Mouse (Mus musculus): ENCODE data around the gene Fbxo46. TPM values are rescaled to one million over a fixed set of nuclear protein-coding genes. Genes with fewer than 3 reads are reported as not detected.

The Fbxo46 gene
- polyA plus RNA-seq, 1 experiment from 2014 or later, result 10.1 TPM

DNA sequence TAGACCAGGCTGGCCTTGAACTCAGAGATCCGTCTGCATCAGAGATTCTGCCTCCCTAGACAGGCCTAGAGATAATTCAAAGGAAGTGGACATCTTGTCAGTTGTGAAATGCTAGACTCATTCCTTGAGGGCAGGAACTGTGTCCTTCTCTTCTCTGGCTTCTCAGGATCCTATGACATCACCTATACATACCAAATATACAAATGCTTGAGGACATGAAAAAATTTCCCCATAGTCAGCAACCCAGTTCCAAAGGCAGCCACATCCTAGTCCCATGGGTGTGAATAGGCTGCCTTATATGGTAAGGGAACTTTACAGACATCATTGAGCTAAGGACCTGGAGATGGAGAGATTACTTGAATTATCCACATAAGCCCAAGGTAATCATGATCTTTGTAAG lies 10.1 kb upstream of the Fbxo46 start:
- Histone ChIP-seq H3K4me1 (ENCODE audit: control insufficient read depth, insufficient read depth, low read length) (no peaks in the 10 kb centered on the region), H3K4me2 (ENCODE audit: low read length) (no peak overlapping the region), H3K9ac (ENCODE audit: low read length) (no peak overlapping the region), H3K27ac (ENCODE audit: low read depth, low read length) (no peak overlapping the region), H3K9me3 (replicated peaks; ENCODE audit: control insufficient read depth, low read length) (no peaks in the 10 kb centered on the region), H3K4me3 (ENCODE audit: low read depth, low read length) (no peak overlapping the region), H3K27me3 (replicated peaks; ENCODE audit: control insufficient read depth, insufficient read depth, low read length) (no peaks in the 10 kb centered on the region), H3K36me3 (ENCODE audit: control insufficient read depth, insufficient read depth, low read length) (no peaks in the 10 kb centered on the region)
- ATAC-seq (no peak), DNase-seq (ENCODE audit: low spot score) (no peak)
- 86% methylated on average over 1 of the region's 1 CpGs for WGBS

DNA sequence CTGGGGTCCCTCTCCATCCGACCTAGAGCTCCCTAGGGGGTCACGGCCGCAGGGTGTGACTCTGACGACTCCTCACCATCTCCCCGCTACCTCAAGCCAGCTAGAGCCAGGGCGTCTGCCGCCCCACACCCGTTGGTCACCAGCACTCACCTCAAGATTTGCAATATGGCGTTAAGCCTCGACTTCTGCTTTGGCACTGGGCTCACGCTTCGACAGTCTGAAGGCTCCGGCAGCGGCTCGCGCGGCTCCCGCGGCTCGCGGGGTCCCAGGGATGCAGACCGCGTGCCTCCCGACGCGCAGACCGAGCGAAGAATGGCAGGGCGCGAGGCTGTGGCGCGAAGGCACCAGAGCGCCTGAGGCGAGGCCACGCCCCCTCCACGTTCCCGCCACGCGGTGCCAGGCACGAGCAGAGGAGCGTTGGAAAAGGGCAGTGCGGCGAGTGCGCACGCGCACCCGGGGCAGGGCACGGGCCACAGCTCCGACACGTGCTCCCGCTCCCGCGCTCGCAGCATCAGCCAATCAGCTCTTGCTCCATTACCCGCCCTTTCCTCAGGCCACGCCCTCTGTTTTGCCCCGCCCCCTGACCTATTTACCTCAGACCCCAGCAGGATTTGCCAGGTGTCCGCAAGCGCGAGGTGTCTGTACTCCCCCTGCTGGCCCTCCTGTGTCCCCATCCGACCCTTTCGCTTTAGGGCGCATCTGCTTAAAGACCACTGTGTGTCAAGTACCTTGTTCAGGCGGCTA lies 1.5 kb upstream of the Fbxo46 start, which contains the start of gene Gm4969:
Gm4969 (minus strand) TSS at position 341 of the 744 bp plus-strand sequence.
- H3K27ac ChIP-seq (ENCODE audit: low read depth, low read length), result no peak within 1 kb of the TSS
- DNase-seq (ENCODE audit: low spot score) (peak; percentile 69), ATAC-seq (peak; percentile 35)
- H3K4me3 ChIP-seq (ENCODE audit: low read depth, low read length), result peak within 1 kb of the TSS; percentile 22
- 24% methylated on average over 55 of the region's 64 CpGs for WGBS
- H3K27me3 ChIP-seq (replicated peaks; ENCODE audit: control insufficient read depth, insufficient read depth, low read length), result no peaks in the 10 kb centered on the region
- peak within 1 kb of the TSS; percentile 29; the same call in 1 of the 2 replicates for H3K9ac ChIP-seq (ENCODE audit: low read length)
- peaks cover 9% of the 10 kb centered on the region for H3K4me1 ChIP-seq (ENCODE audit: control insufficient read depth, insufficient read depth, low read length)
- H3K36me3 ChIP-seq (ENCODE audit: control insufficient read depth, insufficient read depth, low read length), result no peaks in the 10 kb centered on the region
- H3K9me3 ChIP-seq (replicated peaks; ENCODE audit: control insufficient read depth, low read length), result peaks cover 5% of the 10 kb centered on the region; the same call in 1 of the 2 replicates
- peak within 1 kb of the TSS; percentile 45 for H3K4me2 ChIP-seq (ENCODE audit: low read length)

DNA sequence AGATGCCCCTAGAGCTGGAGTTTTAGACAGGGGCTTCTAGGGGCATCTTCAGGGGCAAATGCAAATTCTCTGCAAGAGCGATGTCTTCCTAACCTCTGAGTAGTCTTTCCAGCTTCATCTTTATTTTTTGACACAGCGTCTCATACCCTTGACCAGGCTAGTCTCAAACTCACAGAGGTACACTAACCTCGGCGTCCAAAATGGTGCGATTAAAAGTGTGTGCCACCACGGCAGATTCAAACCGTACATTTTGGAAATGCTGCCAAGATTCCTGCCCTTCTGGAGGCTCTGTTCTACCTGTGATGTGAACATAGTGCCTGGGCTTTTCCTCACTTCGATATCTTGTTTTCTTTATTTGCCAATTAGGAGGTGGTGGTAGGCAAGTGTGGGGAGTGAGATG lies 576 bp upstream of the Fbxo46 start:
- peak; percentile 35 for ATAC-seq
- Histone ChIP-seq H3K4me3 (ENCODE audit: low read depth, low read length) (no peak overlapping the region), H3K4me2 (ENCODE audit: low read length) (no peak overlapping the region), H3K4me1 (ENCODE audit: control insufficient read depth, insufficient read depth, low read length) (peaks cover 9% of the 10 kb centered on the region), H3K27ac (ENCODE audit: low read depth, low read length) (no peak overlapping the region), H3K9ac (ENCODE audit: low read length) (no peak overlapping the region), H3K36me3 (ENCODE audit: control insufficient read depth, insufficient read depth, low read length) (no peaks in the 10 kb centered on the region), H3K9me3 (replicated peaks; ENCODE audit: control insufficient read depth, low read length) (peaks cover 5% of the 10 kb centered on the region; the same call in 1 of the 2 replicates), H3K27me3 (replicated peaks; ENCODE audit: control insufficient read depth, insufficient read depth, low read length) (no peaks in the 10 kb centered on the region)
- whole genome bisulfite sequencing, result 94% methylated on average over 8 of the region's 8 CpGs
- no peak for DNase-seq (ENCODE audit: low spot score)

- Histone ChIP-seq H3K27ac (ENCODE audit: low read depth, low read length) (no peak overlapping the region), H3K27me3 (replicated peaks; ENCODE audit: control insufficient read depth, insufficient read depth, low read length) (no peaks in the 10 kb centered on the region), H3K4me2 (ENCODE audit: low read length) (no peak overlapping the region), H3K4me1 (ENCODE audit: control insufficient read depth, insufficient read depth, low read length) (peaks cover 9% of the 10 kb centered on the region), H3K9me3 (replicated peaks; ENCODE audit: control insufficient read depth, low read length) (peaks cover 5% of the 10 kb centered on the region; the same call in 1 of the 2 replicates), H3K9ac (ENCODE audit: low read length) (no peak overlapping the region), H3K36me3 (ENCODE audit: control insufficient read depth, insufficient read depth, low read length) (no peaks in the 10 kb centered on the region), H3K4me3 (ENCODE audit: low read depth, low read length) (no peak overlapping the region)
- no peak for DNase-seq (ENCODE audit: low spot score)
- WGBS, result 87% methylated on average over 4 of the region's 4 CpGs
- ATAC-seq, result no peak
These were observed 2.0 kb downstream of the Fbxo46 start for GRCm38 (mm10) chr7:19121686-19122085.

- no peak for ATAC-seq
- 81% methylated on average over 6 of the region's 6 CpGs for WGBS
These were observed 5.1 kb downstream of the Fbxo46 start for GRCm38 (mm10) chr7:19124713-19125112.

DNA sequence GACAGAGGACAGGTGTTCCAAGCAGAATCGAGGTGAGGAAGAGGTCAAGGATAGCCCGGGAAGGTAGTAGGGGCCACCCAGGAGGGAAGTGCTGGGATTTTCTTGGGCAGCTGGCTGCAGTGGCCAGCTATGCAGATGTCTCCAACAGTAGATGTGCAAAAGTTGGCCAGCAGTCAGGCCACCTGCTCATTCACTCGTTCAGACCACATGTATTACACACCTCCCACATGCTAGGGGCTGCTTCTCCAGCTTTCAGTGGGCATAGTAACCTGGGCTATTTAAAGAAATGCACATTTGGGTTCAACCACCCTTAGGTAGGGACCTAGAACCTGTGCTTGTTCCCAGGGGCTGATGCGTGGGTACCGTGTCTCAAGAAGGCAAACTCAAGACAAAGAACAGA lies 8.1 kb downstream of the Fbxo46 start:
- 94% methylated on average over 5 of the region's 5 CpGs for whole genome bisulfite sequencing

More at GRCm38 (mm10) chr7:19124713-19125112, 5.1 kb downstream of the Fbxo46 start:
- no peak for DNase-seq (ENCODE audit: low spot score)
- Histone ChIP-seq H3K36me3 (ENCODE audit: control insufficient read depth, insufficient read depth, low read length) (0 out of 2 replicates have a peak, but pooled peaks cover 9% of the 10 kb centered on the region), H3K27me3 (replicated peaks; ENCODE audit: control insufficient read depth, insufficient read depth, low read length) (no peaks in the 10 kb centered on the region), H3K4me1 (ENCODE audit: control insufficient read depth, insufficient read depth, low read length) (peaks cover 9% of the 10 kb centered on the region), H3K9ac (ENCODE audit: low read length) (no peak overlapping the region), H3K4me3 (ENCODE audit: low read depth, low read length) (no peak overlapping the region), H3K4me2 (ENCODE audit: low read length) (no peak overlapping the region), H3K27ac (ENCODE audit: low read depth, low read length) (no peak overlapping the region), H3K9me3 (replicated peaks; ENCODE audit: control insufficient read depth, low read length) (no peaks in the 10 kb centered on the region)

GRCm38 (mm10) chr7:19129396-19129795 lies 9.7 kb downstream of the Fbxo46 start:
- 95% methylated on average over 5 of the region's 5 CpGs for WGBS
- Histone ChIP-seq H3K4me3 (ENCODE audit: low read depth, low read length) (no peak overlapping the region), H3K36me3 (ENCODE audit: control insufficient read depth, insufficient read depth, low read length) (0 out of 2 replicates have a peak, but pooled peaks cover 9% of the 10 kb centered on the region), H3K4me1 (ENCODE audit: control insufficient read depth, insufficient read depth, low read length) (peaks cover 4% of the 10 kb centered on the region), H3K27ac (ENCODE audit: low read depth, low read length) (no peak overlapping the region), H3K27me3 (replicated peaks; ENCODE audit: control insufficient read depth, insufficient read depth, low read length) (no peaks in the 10 kb centered on the region), H3K9me3 (replicated peaks; ENCODE audit: control insufficient read depth, low read length) (no peaks in the 10 kb centered on the region), H3K4me2 (ENCODE audit: low read length) (no peak overlapping the region), H3K9ac (ENCODE audit: low read length) (no peak overlapping the region)
- DNase-seq (ENCODE audit: low spot score), result no peak
- ATAC-seq, result no peak

More for the DNA sequence above, 8.1 kb downstream of the Fbxo46 start:
- Histone ChIP-seq H3K9ac (ENCODE audit: low read length) (no peak overlapping the region), H3K9me3 (replicated peaks; ENCODE audit: control insufficient read depth, low read length) (no peaks in the 10 kb centered on the region), H3K27ac (ENCODE audit: low read depth, low read length) (no peak overlapping the region), H3K4me2 (ENCODE audit: low read length) (no peak overlapping the region), H3K4me3 (ENCODE audit: low read depth, low read length) (no peak overlapping the region), H3K4me1 (ENCODE audit: control insufficient read depth, insufficient read depth, low read length) (peaks cover 4% of the 10 kb centered on the region), H3K36me3 (ENCODE audit: control insufficient read depth, insufficient read depth, low read length) (0 out of 2 replicates have a peak, but pooled peaks cover 9% of the 10 kb centered on the region), H3K27me3 (replicated peaks; ENCODE audit: control insufficient read depth, insufficient read depth, low read length) (no peaks in the 10 kb centered on the region)
- no peak for DNase-seq (ENCODE audit: low spot score)
- ATAC-seq, result no peak

GRCm38 (mm10) chr7:19130657-19131056 lies 11.0 kb downstream of the Fbxo46 start:
- 41% methylated on average over 4 of the region's 4 CpGs for WGBS
- H3K4me3 ChIP-seq (ENCODE audit: low read depth, low read length), result peak overlapping the region; percentile 35; the same call in 1 of the 2 replicates
- H3K27ac ChIP-seq (ENCODE audit: low read depth, low read length), result peak overlapping the region; percentile 67
- DNase-seq (ENCODE audit: low spot score) (no peak), ATAC-seq (no peak)
- peak overlapping the region; percentile 61 for H3K4me2 ChIP-seq (ENCODE audit: low read length)
- H3K9ac ChIP-seq (ENCODE audit: low read length), result peak overlapping the region; percentile 49; the same call in 1 of the 2 replicates
- H3K9me3 ChIP-seq (replicated peaks; ENCODE audit: control insufficient read depth, low read length), result no peaks in the 10 kb centered on the region
- peaks cover 4% of the 10 kb centered on the region for H3K4me1 ChIP-seq (ENCODE audit: control insufficient read depth, insufficient read depth, low read length)
- peaks cover 18% of the 10 kb centered on the region for H3K36me3 ChIP-seq (ENCODE audit: control insufficient read depth, insufficient read depth, low read length)
- no peaks in the 10 kb centered on the region for H3K27me3 ChIP-seq (replicated peaks; ENCODE audit: control insufficient read depth, insufficient read depth, low read length)

GRCm38 (mm10) chr7:19131324-19131848 lies 11.7 kb downstream of the Fbxo46 start:
- ATAC-seq, result peak; percentile 99
- under 1% methylated on average over 39 of the region's 39 CpGs for WGBS

More at GRCm38 (mm10) chr7:19131324-19131848, 11.7 kb downstream of the Fbxo46 start:
- Histone ChIP-seq H3K4me1 (ENCODE audit: control insufficient read depth, insufficient read depth, low read length) (peaks cover 4% of the 10 kb centered on the region), H3K9me3 (replicated peaks; ENCODE audit: control insufficient read depth, low read length) (no peaks in the 10 kb centered on the region), H3K27ac (ENCODE audit: low read depth, low read length) (peak overlapping the region; percentile 67), H3K27me3 (replicated peaks; ENCODE audit: control insufficient read depth, insufficient read depth, low read length) (no peaks in the 10 kb centered on the region), H3K4me3 (ENCODE audit: low read depth, low read length) (peak overlapping the region; percentile 35), H3K9ac (ENCODE audit: low read length) (peak overlapping the region; percentile 49; the same call in 1 of the 2 replicates), H3K36me3 (ENCODE audit: control insufficient read depth, insufficient read depth, low read length) (peaks cover 26% of the 10 kb centered on the region), H3K4me2 (ENCODE audit: low read length) (peak overlapping the region; percentile 61)
- DNase-seq (ENCODE audit: low spot score), result peak; percentile 99
